Mouse (Mus musculus): Measurements from ENCODE around the gene Cdh23. TPM values are rescaled to one million over a fixed set of nuclear protein-coding genes. Genes with fewer than 3 reads are reported as not detected.
"Not testable (repeated sequence)": the region's sequence is repeated elsewhere in the genome, so short reads cannot be mapped to it uniquely, and the experiment has no call there.

Gene Cdh23
- total RNA-seq (2021), result 1 to 10 TPM; 1.2 to 2.2 TPM
- long read RNA-seq, experiment 1, partial matches to known transcripts, result 2 of 3 reads
- long read RNA-seq, experiment 1, other reads (novel, unspliced or antisense), result 1 of 3 reads
- long read RNA-seq, experiment 2, partial matches to known transcripts, result 2 of 6 reads
- long read RNA-seq, experiment 2, other reads (novel, unspliced or antisense), result 4 of 6 reads

GRCm38 (mm10) chr10:60696390-60696789 is at the start of gene Cdh23:
Gene Cdh23 (minus strand): TSS chr10:60696490.
- Histone ChIP-seq H3K27ac (no peak within 1 kb of the TSS), H3K4me3 (no peak within 1 kb of the TSS)
- no peak for TF ChIP-seq CTCF (IDR thresholded peaks at IDR 0.05)
- intact Hi-C loops (cut with DNase I), result loop anchor here (2.0 to 5.0 kb wide), 3 partner anchors 60 to 389 kb away; no protein-coding TSS in a partner anchor
- DNase-seq (ENCODE audit: extremely low spot score in 1 of 2, low spot score in 2 of 2), result no peak

- intact Hi-C loops (cut with DNase I), result no loop called here
- Histone ChIP-seq H3K27ac (no peak overlapping the region), H3K4me3 (no peak overlapping the region)
- no peak for TF ChIP-seq CTCF (IDR thresholded peaks at IDR 0.05)
- no peak for DNase-seq (ENCODE audit: extremely low spot score in 1 of 2, low spot score in 2 of 2)
These were observed 48.4 kb upstream of the Cdh23 start for GRCm38 (mm10) chr10:60744543-60745290.

- H3K4me3 ChIP-seq, result no peak overlapping the region
- no peak overlapping the region for H3K27ac ChIP-seq
- DNase-seq (ENCODE audit: extremely low spot score in 1 of 2, low spot score in 2 of 2), result no peak
- intact Hi-C loops (cut with DNase I), result no loop called here
- TF ChIP-seq CTCF (IDR thresholded peaks at IDR 0.05), result no peak
These were observed 47.4 kb upstream of the Cdh23 start for GRCm38 (mm10) chr10:60743681-60744080.

- intact Hi-C loops (cut with DNase I), result no loop called here
- H3K27ac ChIP-seq, result no peak overlapping the region
- H3K4me3 ChIP-seq, result no peak overlapping the region
- no peak for TF ChIP-seq CTCF (IDR thresholded peaks at IDR 0.05)
- DNase-seq (ENCODE audit: extremely low spot score in 1 of 2, low spot score in 2 of 2), result no peak
These were observed 46.7 kb upstream of the Cdh23 start for GRCm38 (mm10) chr10:60742942-60743341.

GRCm38 (mm10) chr10:60742296-60742695 is 46.0 kb upstream of the Cdh23 start:
- H3K4me3 ChIP-seq; intact Hi-C loops (cut with DNase I); H3K27ac ChIP-seq; DNase-seq (ENCODE audit: extremely low spot score in 1 of 2, low spot score in 2 of 2): not testable (repeated sequence)

- H3K27ac ChIP-seq, result no peak overlapping the region
- TF ChIP-seq CTCF (IDR thresholded peaks at IDR 0.05), result no peak
- intact Hi-C loops (cut with DNase I), result no loop called here
These were observed 45.1 kb upstream of the Cdh23 start for GRCm38 (mm10) chr10:60741435-60741834.

GRCm38 (mm10) chr10:60739619-60740363 is 43.5 kb upstream of the Cdh23 start:
- Histone ChIP-seq H3K27ac (no peak overlapping the region), H3K4me3 (no peak overlapping the region)
- no peak for DNase-seq (ENCODE audit: extremely low spot score in 1 of 2, low spot score in 2 of 2)
- TF ChIP-seq CTCF (IDR thresholded peaks at IDR 0.05), result no peak
- intact Hi-C loops (cut with DNase I), result no loop called here

More at GRCm38 (mm10) chr10:60741435-60741834, 45.1 kb upstream of the Cdh23 start:
- H3K4me3 ChIP-seq, result no peak overlapping the region
- no peak for DNase-seq (ENCODE audit: extremely low spot score in 1 of 2, low spot score in 2 of 2)

GRCm38 (mm10) chr10:60737886-60738640 is 41.8 kb upstream of the Cdh23 start:
- H3K4me3 ChIP-seq, result no peak overlapping the region
- no peak for DNase-seq (ENCODE audit: extremely low spot score in 1 of 2, low spot score in 2 of 2)
- no peak for TF ChIP-seq CTCF (IDR thresholded peaks at IDR 0.05)
- intact Hi-C loops (cut with DNase I), result no loop called here
- H3K27ac ChIP-seq, result no peak overlapping the region

GRCm38 (mm10) chr10:60737169-60737728 is 41.0 kb upstream of the Cdh23 start:
- Histone ChIP-seq H3K27ac (no peak overlapping the region), H3K4me3 (no peak overlapping the region)
- DNase-seq (ENCODE audit: extremely low spot score in 1 of 2, low spot score in 2 of 2), result no peak
- TF ChIP-seq CTCF (IDR thresholded peaks at IDR 0.05), result no peak
- intact Hi-C loops (cut with DNase I), result no loop called here

- no peak for DNase-seq (ENCODE audit: extremely low spot score in 1 of 2, low spot score in 2 of 2)
- no peak overlapping the region for H3K4me3 ChIP-seq
- no peak for TF ChIP-seq CTCF (IDR thresholded peaks at IDR 0.05)
- H3K27ac ChIP-seq, result no peak overlapping the region
- intact Hi-C loops (cut with DNase I), result no loop called here
These were observed 39.4 kb upstream of the Cdh23 start for GRCm38 (mm10) chr10:60735737-60736136.

- TF ChIP-seq CTCF (IDR thresholded peaks at IDR 0.05), result no peak
- Histone ChIP-seq H3K27ac (no peak overlapping the region), H3K4me3 (no peak overlapping the region)
- DNase-seq (ENCODE audit: extremely low spot score in 1 of 2, low spot score in 2 of 2), result no peak
- intact Hi-C loops (cut with DNase I), result no loop called here
These were observed 37.2 kb upstream of the Cdh23 start for GRCm38 (mm10) chr10:60733471-60733870.
